Mouse (Mus musculus) kidney, embryonic 15.5 days (tissue): ENCODE data around the gene Fam181a. TPM values are rescaled to one million over a fixed set of nuclear protein-coding genes. Genes with fewer than 3 reads are reported as not detected.

Source experiments
- ATAC-seq: fragments of 200-750 bp; cut with Nextera tagmentation; replicated peaks from 2 replicates; pipeline ENCODE4 v1.8.0; 2017; ENCODE audit warnings: moderate TSS enrichment; ENCODE audit not compliant: low FRiP score
- H3K27ac ChIP-seq: fragments of 300-500 bp; sonication (generic); 2 replicates; pipeline ENCODE4 v1.5.1; 2015; ENCODE audit warnings: mild to moderate bottlenecking, inconsistent platforms
- H3K27me3 ChIP-seq: fragments of 300-500 bp; sonication (generic); 2 replicates; pipeline ENCODE4 v1.6.1; 2015; ENCODE audit warnings: inconsistent platforms
- H3K36me3 ChIP-seq: fragments of 300-500 bp; sonication (generic); 2 replicates; pipeline ENCODE4 v1.6.1; 2015; ENCODE audit warnings: inconsistent platforms
- H3K4me1 ChIP-seq: fragments of 300-500 bp; sonication (generic); 2 replicates; pipeline ENCODE4 v1.6.1; 2015; ENCODE audit warnings: inconsistent platforms
- H3K4me2 ChIP-seq: fragments of 300-500 bp; sonication (generic); 2 replicates; pipeline ENCODE4 v1.6.1; 2015; ENCODE audit warnings: moderate library complexity, mild to moderate bottlenecking, inconsistent platforms
- H3K4me3 ChIP-seq: fragments of 300-500 bp; sonication (generic); replicated peaks from 2 replicates; pipeline ENCODE4 v1.5.1; 2015; ENCODE audit warnings: mild to moderate bottlenecking, inconsistent platforms
- H3K9ac ChIP-seq: fragments of 300-500 bp; sonication (generic); 2 replicates; pipeline ENCODE4 v1.6.1; 2015; ENCODE audit warnings: mild to moderate bottlenecking, inconsistent platforms
- H3K9me3 ChIP-seq: fragments of 300-500 bp; sonication (generic); replicated peaks from 2 replicates; pipeline ENCODE4 v1.6.1; 2016; ENCODE audit warnings: inconsistent platforms
- WGBS: fragments of 180-500 bp; shearing (Covaris S2); methylation state at CpG from one replicate; pipeline ENCODE4 v1.1.7; 2015; ENCODE audit warnings: mixed read lengths; 5-methylcytosine and 5-hydroxymethylcytosine counted together
- polyA plus RNA-seq: library from polyadenylated mRNA; unstranded; fragments of >200 nt; fragmentation: Nextera tagmentation; extraction: Ambion mirVana; gene quantifications from 2 replicates; pipeline ENCODE4 v1.2.1, GENCODE M21; 2015

The Fam181a gene
- polyA plus RNA-seq, 1 experiment from 2014 or later, result not detected

- H3K9ac ChIP-seq, result no peak overlapping the region
- no peak overlapping the region for H3K27ac ChIP-seq
- H3K36me3 ChIP-seq, result no peaks in the 10 kb centered on the region
- no peak overlapping the region for H3K4me3 ChIP-seq
- H3K4me1 ChIP-seq, result peaks cover 7% of the 10 kb centered on the region; the same call in 1 of the 2 replicates
- WGBS, result 82% methylated on average over 3 of the region's 3 CpGs
- no peak for ATAC-seq
- no peaks in the 10 kb centered on the region; the same call in 1 of the 2 replicates for H3K27me3 ChIP-seq
- no peaks in the 10 kb centered on the region for H3K9me3 ChIP-seq
- H3K4me2 ChIP-seq, result no peak overlapping the region
These were observed 18.4 kb upstream of the Fam181a start for GRCm38 (mm10) chr12:103292366-103292765.

GRCm38 (mm10) chr12:103296292-103296691, 14.5 kb upstream of the Fam181a start:
- WGBS, result 21% methylated on average over 4 of the region's 4 CpGs
- no peak for ATAC-seq

GRCm38 (mm10) chr12:103300493-103300892, 10.3 kb upstream of the Fam181a start:
- Histone ChIP-seq H3K9ac (no peak overlapping the region), H3K4me2 (no peak overlapping the region), H3K27ac (no peak overlapping the region), H3K4me3 (no peak overlapping the region), H3K36me3 (no peaks in the 10 kb centered on the region), H3K4me1 (0 out of 2 replicates have a peak, but pooled peaks cover 3% of the 10 kb centered on the region), H3K27me3 (peaks cover 6% of the 10 kb centered on the region; the same call in 1 of the 2 replicates), H3K9me3 (no peaks in the 10 kb centered on the region)
- no peak for ATAC-seq
- 19% methylated on average over 9 of the region's 9 CpGs for WGBS

More at GRCm38 (mm10) chr12:103296292-103296691, 14.5 kb upstream of the Fam181a start:
- Histone ChIP-seq H3K4me3 (no peak overlapping the region), H3K9ac (no peak overlapping the region), H3K9me3 (no peaks in the 10 kb centered on the region), H3K27ac (no peak overlapping the region), H3K4me1 (peaks cover 7% of the 10 kb centered on the region; the same call in 1 of the 2 replicates), H3K36me3 (no peaks in the 10 kb centered on the region), H3K27me3 (0 out of 2 replicates have a peak, but pooled peaks cover 2% of the 10 kb centered on the region), H3K4me2 (no peak overlapping the region)

- no peak overlapping the region for H3K4me3 ChIP-seq
- no peak for ATAC-seq
- peaks cover 6% of the 10 kb centered on the region; the same call in 1 of the 2 replicates for H3K27me3 ChIP-seq
- H3K4me1 ChIP-seq, result no peaks in the 10 kb centered on the region
- H3K9ac ChIP-seq, result no peak overlapping the region
- no peaks in the 10 kb centered on the region for H3K9me3 ChIP-seq
- 49% methylated on average over 2 of the region's 2 CpGs for WGBS
- H3K27ac ChIP-seq, result no peak overlapping the region
- H3K36me3 ChIP-seq, result no peaks in the 10 kb centered on the region
- H3K4me2 ChIP-seq, result no peak overlapping the region
These were observed 9.1 kb upstream of the Fam181a start for GRCm38 (mm10) chr12:103301645-103302044.

GRCm38 (mm10) chr12:103302960-103303359, 7.8 kb upstream of the Fam181a start:
- no peak overlapping the region for H3K4me3 ChIP-seq
- no peak overlapping the region for H3K27ac ChIP-seq
- no peaks in the 10 kb centered on the region for H3K9me3 ChIP-seq
- no peaks in the 10 kb centered on the region for H3K4me1 ChIP-seq
- no peak overlapping the region for H3K4me2 ChIP-seq
- no peak overlapping the region for H3K9ac ChIP-seq
- WGBS, result 92% methylated on average over 1 of the region's 1 CpGs
- peaks cover 6% of the 10 kb centered on the region; the same call in 1 of the 2 replicates for H3K27me3 ChIP-seq
- no peak for ATAC-seq
- H3K36me3 ChIP-seq, result no peaks in the 10 kb centered on the region

- Histone ChIP-seq H3K9me3 (no peaks in the 10 kb centered on the region), H3K9ac (no peak overlapping the region), H3K4me1 (no peaks in the 10 kb centered on the region), H3K4me2 (no peak overlapping the region), H3K27me3 (peaks cover 4% of the 10 kb centered on the region; the same call in 1 of the 2 replicates), H3K36me3 (no peaks in the 10 kb centered on the region), H3K4me3 (no peak overlapping the region), H3K27ac (no peak overlapping the region)
- 27% methylated on average over 2 of the region's 2 CpGs for WGBS
- no peak; the same call in 1 of the 2 replicates for ATAC-seq
These were observed 4.6 kb upstream of the Fam181a start for GRCm38 (mm10) chr12:103306224-103306623.

GRCm38 (mm10) chr12:103306720-103307119, 4.1 kb upstream of the Fam181a start:
- ATAC-seq, result no peak
- Histone ChIP-seq H3K27me3 (peaks cover 4% of the 10 kb centered on the region; the same call in 1 of the 2 replicates), H3K27ac (no peak overlapping the region), H3K4me3 (no peak overlapping the region), H3K36me3 (no peaks in the 10 kb centered on the region), H3K4me2 (no peak overlapping the region), H3K4me1 (no peaks in the 10 kb centered on the region), H3K9me3 (no peaks in the 10 kb centered on the region), H3K9ac (no peak overlapping the region)
- WGBS, result 25% methylated on average over 3 of the region's 3 CpGs

GRCm38 (mm10) chr12:103311921-103312320, 1.1 kb downstream of the Fam181a start:
- ATAC-seq, result no peak
- WGBS, result 86% methylated on average over 8 of the region's 8 CpGs

GRCm38 (mm10) chr12:103313274-103313673, 2.5 kb downstream of the Fam181a start:
- Histone ChIP-seq H3K9me3 (no peaks in the 10 kb centered on the region), H3K36me3 (no peaks in the 10 kb centered on the region), H3K4me1 (peaks cover 12% of the 10 kb centered on the region), H3K27me3 (peaks cover 53% of the 10 kb centered on the region), H3K27ac (no peak overlapping the region), H3K9ac (no peak overlapping the region), H3K4me2 (no peak overlapping the region), H3K4me3 (no peak overlapping the region)
- no peak for ATAC-seq
- WGBS, result 87% methylated on average over 6 of the region's 6 CpGs

More at GRCm38 (mm10) chr12:103311921-103312320, 1.1 kb downstream of the Fam181a start:
- Histone ChIP-seq H3K4me3 (no peak overlapping the region), H3K27me3 (peaks cover 41% of the 10 kb centered on the region), H3K9me3 (no peaks in the 10 kb centered on the region), H3K27ac (no peak overlapping the region), H3K36me3 (no peaks in the 10 kb centered on the region), H3K4me2 (no peak overlapping the region), H3K4me1 (peaks cover 12% of the 10 kb centered on the region), H3K9ac (no peak overlapping the region)

GRCm38 (mm10) chr12:103313871-103314639, 3.3 kb downstream of the Fam181a start:
- no peak overlapping the region for H3K27ac ChIP-seq
- ATAC-seq, result 0 out of 2 replicates have a peak, but pooled peaks have one; percentile 40
- peaks cover 12% of the 10 kb centered on the region for H3K4me1 ChIP-seq
- 59% methylated on average over 21 of the region's 21 CpGs for WGBS
- H3K4me2 ChIP-seq, result peak overlapping the region; percentile 58; the same call in 1 of the 2 replicates
- no peaks in the 10 kb centered on the region for H3K36me3 ChIP-seq
- H3K4me3 ChIP-seq, result no peak overlapping the region
- H3K9me3 ChIP-seq, result no peaks in the 10 kb centered on the region
- H3K9ac ChIP-seq, result no peak overlapping the region
- H3K27me3 ChIP-seq, result peaks cover 55% of the 10 kb centered on the region

GRCm38 (mm10) chr12:103314640-103315361, 4.0 kb downstream of the Fam181a start:
- 9% methylated on average over 24 of the region's 25 CpGs for whole genome bisulfite sequencing
- Histone ChIP-seq H3K4me2 (peak overlapping the region; percentile 58), H3K4me3 (peak overlapping the region; percentile 30), H3K9ac (no peak overlapping the region), H3K27me3 (peaks cover 55% of the 10 kb centered on the region), H3K27ac (no peak overlapping the region), H3K36me3 (no peaks in the 10 kb centered on the region), H3K4me1 (peaks cover 12% of the 10 kb centered on the region), H3K9me3 (no peaks in the 10 kb centered on the region)
- peak; percentile 53 for ATAC-seq
